24 mouse cellular contexts compared by ENCODE assay signal in genomic region chr2:32454633-32455032, GRCm38 (mm10). TPM values are rescaled to one million over a fixed set of nuclear protein-coding genes. Genes with fewer than 3 reads are reported as not detected.
DNase-seq lines count a peak whose midpoint lies in the region; ATAC-seq lines count a peak whose summit lies in the region.
"Had no signal": no experiment of that assay in that cellular context is flagged by ENCODE, and none has a peak within 500 bp of the region (broad histone marks: within the 10 kb centered on the region; RNA-seq: fewer than 3 reads in every experiment).

No protein-coding gene starts in this region.

- intact Hi-C loops in heart, postnatal 36 days (cut with DNase I): loop anchor here (2.0 kb wide), 1 partner anchor 38 kb away; no protein-coding TSS in a partner anchor

- H3K27me3 ChIP-seq in heart, embryonic 16.5 days (ENCODE audit: control insufficient read depth, insufficient read depth, low read length): no peaks in the 10 kb centered on the region
- H3K27me3 ChIP-seq: embryonic facial prominence, embryonic 12.5 days; hindbrain, embryonic 13.5 days; midbrain, embryonic 12.5 days; neural tube, embryonic 12.5 days had no signal

- peak overlapping the region; percentile 1; the same call in 1 of the 2 replicates for H3K9ac ChIP-seq in heart, embryonic 16.5 days (ENCODE audit: low read length)
- H3K9ac ChIP-seq: embryonic facial prominence, embryonic 12.5 days; hindbrain, embryonic 13.5 days; midbrain, embryonic 12.5 days; neural tube, embryonic 12.5 days had no signal

- 69% methylated on average over 10 of the region's 10 CpGs for WGBS in heart, embryonic 16.5 days

- H3K27ac ChIP-seq in heart, embryonic 16.5 days (ENCODE audit: low read length): no peak overlapping the region
- H3K27ac ChIP-seq: embryonic facial prominence, embryonic 12.5 days; hindbrain, embryonic 13.5 days; layer of hippocampus, adult 2 months; midbrain, embryonic 12.5 days; neural tube, embryonic 12.5 days; stomach, postnatal 0 days had no signal

- H3K36me3 ChIP-seq in heart, embryonic 16.5 days (ENCODE audit: control insufficient read depth, insufficient read depth): peaks cover 7% of the 10 kb centered on the region; the same call in 1 of the 2 replicates

- no peak for DNase-seq in heart, postnatal 36 days
- peak; percentile 47 for DNase-seq in thymus, postnatal 0 days (ENCODE audit: low spot score)
- DNase-seq in thymus, adult 18-20 months: no peak
- peak; percentile 62 for DNase-seq in ZHBTc4 (ENCODE audit: low read depth, low spot score)
- DNase-seq in urinary bladder, postnatal 14 days (ENCODE audit: low spot score): no peak
- DNase-seq: adrenal gland, adult 2 months; cerebellum, adult 9-11 months; gastrocnemius, postnatal 36 days; kidney, adult 2 months; kidney, postnatal 10 days; layer of hippocampus, postnatal 36 days; liver; right cerebral cortex, adult 18-20 months had no signal

- no peak overlapping the region for H3K4me2 ChIP-seq in heart, embryonic 16.5 days (ENCODE audit: low read depth, low read length)
- H3K4me2 ChIP-seq: embryonic facial prominence, embryonic 12.5 days; hindbrain, embryonic 13.5 days; midbrain, embryonic 12.5 days had no signal

- no peaks in the 10 kb centered on the region for H3K9me3 ChIP-seq in heart, embryonic 16.5 days (replicated peaks; ENCODE audit: control insufficient read depth, low read length)
- H3K9me3 ChIP-seq: embryonic facial prominence, embryonic 12.5 days; hindbrain, embryonic 13.5 days; midbrain, embryonic 12.5 days; neural tube, embryonic 12.5 days had no signal

- no peak overlapping the region for H3K4me3 ChIP-seq in heart, embryonic 16.5 days (ENCODE audit: low read length)
- H3K4me3 ChIP-seq: embryonic facial prominence, embryonic 12.5 days; erythroblast, embryonic 14.5 days; hindbrain, embryonic 13.5 days; layer of hippocampus, adult 2 months; midbrain, embryonic 12.5 days; neural tube, embryonic 12.5 days had no signal

- peaks cover 31% of the 10 kb centered on the region for H3K4me1 ChIP-seq in heart, embryonic 16.5 days (ENCODE audit: control insufficient read depth, insufficient read depth, low read length)

- ATAC-seq in heart, embryonic 16.5 days (replicated peaks; ENCODE audit: extremely low read depth, insufficient read depth, low FRiP score): no peak
- no peak for ATAC-seq in activated CD4-positive, CD25-positive, alpha-beta regulatory T cell, adult 4 months
- ATAC-seq: forebrain, embryonic 14.5 days; inflammation-experienced regulatory T-cells, adult 6 months had no signal

RNA-seq across cellular contexts. Expression of gene Slc25a25, which starts 3.4 kb away (rescaled TPM):
- 12.2 and 12.8 TPM in 2 replicates for polyA plus RNA-seq in heart, embryonic 16.5 days (2015; fragmentation: Nextera tagmentation; extraction: Ambion mirVana)
- 10 to 100 TPM in 1 of 2 experiments, 1 to 10 TPM in 1; 4.8 to 12.4 TPM for total RNA-seq in heart, postnatal 36 days (2021)
- polyA plus RNA-seq in thymus, postnatal 0 days (2015; fragmentation: Nextera tagmentation; extraction: Ambion mirVana): 16.3 and 18.9 TPM in 2 replicates
- polyA plus RNA-seq in activated CD4-positive, CD25-positive, alpha-beta regulatory T cell, adult 4 months (2017; shearing (Covaris generic)): 1 to 10 TPM; 3.3 to 4.0 TPM

RNA-seq across cellular contexts. Expression of gene Naif1, which starts 4.4 kb away (rescaled TPM):
- 5.1 and 5.6 TPM in 2 replicates for polyA plus RNA-seq in heart, embryonic 16.5 days (2015; fragmentation: Nextera tagmentation; extraction: Ambion mirVana)
- 1 to 10 TPM; 3.1 to 3.8 TPM for total RNA-seq in heart, postnatal 36 days (2021)
- polyA plus RNA-seq in thymus, postnatal 0 days (2015; fragmentation: Nextera tagmentation; extraction: Ambion mirVana): 5.4 and 6.2 TPM in 2 replicates
- polyA plus RNA-seq in activated CD4-positive, CD25-positive, alpha-beta regulatory T cell, adult 4 months (2017; shearing (Covaris generic)): 1 to 10 TPM; 5.2 TPM

RNA-seq across cellular contexts. Expression of gene Ptges2, which starts 58.9 kb away (rescaled TPM):
- polyA plus RNA-seq in heart, embryonic 16.5 days (2015; fragmentation: Nextera tagmentation; extraction: Ambion mirVana): 44.2 and 50.7 TPM in 2 replicates
- 10 to 100 TPM; 69.9 to 70.6 TPM for total RNA-seq in heart, postnatal 36 days (2021)
- polyA plus RNA-seq in thymus, postnatal 0 days (2015; fragmentation: Nextera tagmentation; extraction: Ambion mirVana): 17.8 and 18.5 TPM in 2 replicates
- polyA plus RNA-seq in activated CD4-positive, CD25-positive, alpha-beta regulatory T cell, adult 4 months (2017; shearing (Covaris generic)): 1 to 10 TPM; 1.0 to 1.6 TPM

Comparison
In these comparisons a context has a peak if more than half of its experiments do, and no peak if none do; other contexts are left out.
1. DNase-seq: peak in thymus, postnatal 0 days (single experiment) and ZHBTc4 (single experiment); none in heart, postnatal 36 days (0 of 2), thymus, adult 18-20 months (0 of 2) and urinary bladder, postnatal 14 days (single experiment).